Mouse (Mus musculus) bone marrow macrophage, adult 2 months (primary cell): Measurements from ENCODE around the gene Oas1h.
"Not testable (repeated sequence)": the region's sequence is repeated elsewhere in the genome, so short reads cannot be mapped to it uniquely, and the experiment has no call there.

Experiments used
- CTCF ChIP-seq: IDR thresholded peaks from 2 replicates; pipeline ENCODE4 v1.5.1; 2012; ENCODE audit warnings: low read depth, mild to moderate bottlenecking, low read length, moderate library complexity
- POLR2A ChIP-seq: IDR thresholded peaks from 2 replicates; pipeline ENCODE4 v1.6.1; 2012; ENCODE audit warnings: mild to moderate bottlenecking, low read depth, low read length, borderline replicate concordance

GRCm38 (mm10) chr5:120914204-120914603 lies 53.0 kb downstream of the Oas1h start, which contains the start of gene Oas1d:
- TF ChIP-seq POLR2A, CTCF: not testable (repeated sequence)
